Mouse (Mus musculus): ENCODE measurements around the gene Klc1. TPM values are rescaled to one million over a fixed set of nuclear protein-coding genes. Genes with fewer than 3 reads are reported as not detected.

Klc1 gene
- polyA plus RNA-seq, 1 experiment from 2014 or later, result 98.5 TPM

GRCm38 (mm10) chr12:111803538-111803937 lies 44.9 kb downstream of the Klc1 start:
- no peak overlapping the region for H3K27ac ChIP-seq
- ATAC-seq (replicated peaks; ENCODE audit: low FRiP score), result no peak

GRCm38 (mm10) chr12:111808775-111809174 lies 50.1 kb downstream of the Klc1 start:
- Histone ChIP-seq H3K4me1 (peaks cover 29% of the 10 kb centered on the region), H3K36me3 (peaks cover 53% of the 10 kb centered on the region), H3K27ac (no peak overlapping the region), H3K27me3 (no peaks in the 10 kb centered on the region), H3K9me3 (replicated peaks) (no peaks in the 10 kb centered on the region), H3K9ac (no peak overlapping the region), H3K4me3 (replicated peaks) (no peak overlapping the region), H3K4me2 (no peak overlapping the region)
- WGBS, result 83% methylated on average over 6 of the region's 6 CpGs
- no peak for ATAC-seq (replicated peaks; ENCODE audit: low FRiP score)

More at GRCm38 (mm10) chr12:111803538-111803937, 44.9 kb downstream of the Klc1 start:
- H3K4me1 ChIP-seq, result no peaks in the 10 kb centered on the region
- no peak overlapping the region for H3K9ac ChIP-seq
- no peaks in the 10 kb centered on the region for H3K27me3 ChIP-seq
- H3K4me2 ChIP-seq, result no peak overlapping the region
- no peak overlapping the region for H3K4me3 ChIP-seq (replicated peaks)
- H3K9me3 ChIP-seq (replicated peaks), result no peaks in the 10 kb centered on the region
- H3K36me3 ChIP-seq, result peaks cover 93% of the 10 kb centered on the region
- 85% methylated on average over 5 of the region's 5 CpGs for WGBS

- Histone ChIP-seq H3K36me3 (peaks cover 43% of the 10 kb centered on the region), H3K4me2 (peak overlapping the region; percentile 28), H3K9me3 (replicated peaks) (no peaks in the 10 kb centered on the region), H3K27me3 (no peaks in the 10 kb centered on the region), H3K27ac (peak overlapping the region; percentile 76), H3K4me1 (peaks cover 30% of the 10 kb centered on the region), H3K4me3 (replicated peaks) (no peak overlapping the region), H3K9ac (no peak overlapping the region)
- WGBS, result 4% methylated on average over 9 of the region's 9 CpGs
- peak; percentile 43 for ATAC-seq (replicated peaks; ENCODE audit: low FRiP score)
Measured at GRCm38 (mm10) chr12:111809762-111810161, 51.1 kb downstream of the Klc1 start.

GRCm38 (mm10) chr12:111812075-111812474 lies 53.4 kb downstream of the Klc1 start:
- Histone ChIP-seq H3K4me1 (peaks cover 53% of the 10 kb centered on the region), H3K27ac (no peak overlapping the region), H3K4me2 (no peak overlapping the region), H3K4me3 (replicated peaks) (no peak overlapping the region), H3K36me3 (peaks cover 21% of the 10 kb centered on the region), H3K9ac (no peak overlapping the region), H3K27me3 (no peaks in the 10 kb centered on the region), H3K9me3 (replicated peaks) (no peaks in the 10 kb centered on the region)
- WGBS, result 83% methylated on average over 13 of the region's 13 CpGs
- no peak for ATAC-seq (replicated peaks; ENCODE audit: low FRiP score)

- Histone ChIP-seq H3K9me3 (replicated peaks) (no peaks in the 10 kb centered on the region), H3K9ac (peak overlapping the region; percentile 69), H3K36me3 (peaks cover 16% of the 10 kb centered on the region), H3K4me1 (peaks cover 58% of the 10 kb centered on the region), H3K27ac (no peak overlapping the region), H3K4me3 (replicated peaks) (peak overlapping the region; percentile 65), H3K27me3 (no peaks in the 10 kb centered on the region), H3K4me2 (peak overlapping the region; percentile 86)
- 63% methylated on average over 12 of the region's 12 CpGs for WGBS
- no peak for ATAC-seq (replicated peaks; ENCODE audit: low FRiP score)
Measured at GRCm38 (mm10) chr12:111812611-111813010, 54.0 kb downstream of the Klc1 start.

GRCm38 (mm10) chr12:111813111-111813765 lies 54.6 kb downstream of the Klc1 start:
- peak overlapping the region; percentile 67; the same call in 1 of the 2 replicates for H3K27ac ChIP-seq
- peak overlapping the region; percentile 65 for H3K4me3 ChIP-seq (replicated peaks)
- H3K36me3 ChIP-seq, result peaks cover 16% of the 10 kb centered on the region
- H3K27me3 ChIP-seq, result no peaks in the 10 kb centered on the region
- H3K4me1 ChIP-seq, result peaks cover 62% of the 10 kb centered on the region
- peak overlapping the region; percentile 69 for H3K9ac ChIP-seq
- WGBS, result 3% methylated on average over 27 of the region's 27 CpGs
- H3K4me2 ChIP-seq, result peak overlapping the region; percentile 86
- no peaks in the 10 kb centered on the region for H3K9me3 ChIP-seq (replicated peaks)
- ATAC-seq (replicated peaks; ENCODE audit: low FRiP score), result no peak

- WGBS, result under 1% methylated on average over 86 of the region's 87 CpGs
Measured at GRCm38 (mm10) chr12:111813766-111814617, 55.3 kb downstream of the Klc1 start, which contains the start of the genes Xrcc3 and Zfyve21. TSS of gene Xrcc3 (minus strand) at chr12:111813873. TSS of gene Zfyve21 (plus strand) at chr12:111814170.

GRCm38 (mm10) chr12:111814769-111815762 lies 56.4 kb downstream of the Klc1 start:
- Histone ChIP-seq H3K4me3 (replicated peaks) (peak overlapping the region; percentile 65), H3K9ac (peak overlapping the region; percentile 65), H3K36me3 (peaks cover 11% of the 10 kb centered on the region; the same call in 1 of the 2 replicates), H3K4me1 (peaks cover 65% of the 10 kb centered on the region), H3K27ac (peak overlapping the region; percentile 96), H3K4me2 (peak overlapping the region; percentile 80), H3K27me3 (no peaks in the 10 kb centered on the region), H3K9me3 (replicated peaks) (no peaks in the 10 kb centered on the region)
- WGBS, result 21% methylated on average over 19 of the region's 19 CpGs
- no peak for ATAC-seq (replicated peaks; ENCODE audit: low FRiP score)

More at GRCm38 (mm10) chr12:111813766-111814617, 55.3 kb downstream of the Klc1 start, which contains the start of the genes Xrcc3 and Zfyve21:
- no peaks in the 10 kb centered on the region for H3K27me3 ChIP-seq
- peak within 1 kb of the TSS; percentile 69 for H3K9ac ChIP-seq
- peaks cover 13% of the 10 kb centered on the region; the same call in 1 of the 2 replicates for H3K36me3 ChIP-seq
- H3K4me3 ChIP-seq (replicated peaks), result peak within 1 kb of the TSS; percentile 65
- peaks cover 66% of the 10 kb centered on the region for H3K4me1 ChIP-seq
- peak; percentile 98 for ATAC-seq (replicated peaks; ENCODE audit: low FRiP score)
- H3K27ac ChIP-seq, result peak within 1 kb of the TSS; percentile 96
- H3K9me3 ChIP-seq (replicated peaks), result no peaks in the 10 kb centered on the region
- peak within 1 kb of the TSS; percentile 86 for H3K4me2 ChIP-seq

- ATAC-seq (replicated peaks; ENCODE audit: low FRiP score), result no peak
- 46% methylated on average over 13 of the region's 13 CpGs for WGBS
- peak overlapping the region; percentile 65 for H3K4me3 ChIP-seq (replicated peaks)
- peak overlapping the region; percentile 80 for H3K4me2 ChIP-seq
- H3K36me3 ChIP-seq, result peaks cover 11% of the 10 kb centered on the region; the same call in 1 of the 2 replicates
- H3K9ac ChIP-seq, result peak overlapping the region; percentile 40
- peaks cover 65% of the 10 kb centered on the region for H3K4me1 ChIP-seq
- no peaks in the 10 kb centered on the region for H3K27me3 ChIP-seq
- peak overlapping the region; percentile 96 for H3K27ac ChIP-seq
- no peaks in the 10 kb centered on the region for H3K9me3 ChIP-seq (replicated peaks)
Measured at GRCm38 (mm10) chr12:111816528-111816927, 57.9 kb downstream of the Klc1 start.

GRCm38 (mm10) chr12:111816967-111817366 lies 58.3 kb downstream of the Klc1 start:
- ATAC-seq (replicated peaks; ENCODE audit: low FRiP score), result no peak
- Histone ChIP-seq H3K4me1 (peaks cover 66% of the 10 kb centered on the region), H3K36me3 (peaks cover 11% of the 10 kb centered on the region; the same call in 1 of the 2 replicates), H3K4me2 (peak overlapping the region; percentile 80), H3K27me3 (no peaks in the 10 kb centered on the region), H3K9ac (peak overlapping the region; percentile 40), H3K4me3 (replicated peaks) (peak overlapping the region; percentile 65), H3K9me3 (replicated peaks) (no peaks in the 10 kb centered on the region), H3K27ac (peak overlapping the region; percentile 96)
- WGBS, result 39% methylated on average over 9 of the region's 9 CpGs

GRCm38 (mm10) chr12:111817991-111818390 lies 59.3 kb downstream of the Klc1 start:
- no peak overlapping the region for H3K9ac ChIP-seq
- 92% methylated on average over 8 of the region's 8 CpGs for WGBS
- H3K4me3 ChIP-seq (replicated peaks), result no peak overlapping the region
- peaks cover 59% of the 10 kb centered on the region for H3K4me1 ChIP-seq
- H3K27ac ChIP-seq, result no peak overlapping the region
- no peak for ATAC-seq (replicated peaks; ENCODE audit: low FRiP score)
- H3K4me2 ChIP-seq, result no peak overlapping the region
- H3K9me3 ChIP-seq (replicated peaks), result no peaks in the 10 kb centered on the region
- H3K27me3 ChIP-seq, result no peaks in the 10 kb centered on the region
- H3K36me3 ChIP-seq, result peaks cover 18% of the 10 kb centered on the region
